Mouse (Mus musculus) frontal cortex, postnatal 36 days (tissue): ENCODE results near the gene Atg9b.
A peak's percentile ranks its signal among the peaks of the same experiment; 100 is the strongest.

Experiments used
- DNase-seq, 2 experiments: peaks; one replicate each; pipeline ENCODE4 v3.0.0; 2022; ENCODE audit warnings: low spot score in 2 of 2

Atg9b gene

GRCm38 (mm10) chr5:24391864-24392263, at the start of gene Atg9b:
TSS of gene Atg9b (minus strand) at chr5:24392143.
- DNase-seq: no peak

GRCm38 (mm10) chr5:24441187-24441586, 49.2 kb upstream of the Atg9b start:
- DNase-seq: no peak

GRCm38 (mm10) chr5:24433993-24434392, 42.0 kb upstream of the Atg9b start:
- DNase-seq: no peak

DNA sequence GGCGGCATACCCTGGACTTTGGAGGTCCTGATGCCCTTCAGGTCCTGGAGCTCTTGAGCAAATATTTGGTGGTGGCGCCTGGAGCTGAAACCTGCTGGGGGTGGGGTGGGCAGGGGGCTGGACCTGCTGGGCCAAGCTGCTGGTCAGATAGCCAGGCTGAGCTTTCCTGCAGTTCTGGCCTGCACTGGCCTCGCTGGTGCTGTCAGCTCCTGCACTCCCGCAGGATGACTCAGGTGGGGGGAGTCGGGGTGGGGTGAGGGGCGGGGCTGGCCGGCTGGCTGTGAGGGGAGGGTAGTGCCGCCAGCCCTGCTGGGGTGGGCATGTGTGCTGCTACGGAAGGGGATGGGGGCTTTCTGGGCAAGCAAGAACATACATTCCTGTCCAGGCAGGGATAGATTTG, 36.7 kb upstream of the Atg9b start:
- no peak for DNase-seq

GRCm38 (mm10) chr5:24427981-24428402, 36.0 kb upstream of the Atg9b start:
- no peak for DNase-seq

- no peak for DNase-seq
Measured at GRCm38 (mm10) chr5:24427285-24427633, 35.3 kb upstream of the Atg9b start.

- DNase-seq: no peak
Measured at GRCm38 (mm10) chr5:24426556-24427284, 34.8 kb upstream of the Atg9b start.

DNA sequence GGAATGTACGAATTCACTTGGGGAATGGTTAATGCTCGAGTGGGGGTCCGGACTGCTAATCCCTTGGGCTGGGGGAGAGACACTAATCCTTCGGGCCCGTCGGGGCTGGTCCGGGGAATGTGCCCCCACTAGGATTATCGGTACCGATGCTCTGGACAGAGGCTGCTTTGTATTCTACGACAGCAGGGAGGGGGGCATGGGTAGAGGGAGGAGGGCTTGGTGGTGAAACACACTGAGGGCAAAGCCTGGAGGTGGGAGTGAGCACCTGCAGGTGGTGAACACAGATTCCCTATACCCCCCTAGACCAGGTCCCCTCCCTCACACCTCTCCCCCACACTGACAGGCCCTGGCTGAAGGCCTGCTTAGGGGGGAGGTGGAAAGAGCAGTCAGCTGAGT, 34.1 kb upstream of the Atg9b start:
- no peak for DNase-seq

DNA sequence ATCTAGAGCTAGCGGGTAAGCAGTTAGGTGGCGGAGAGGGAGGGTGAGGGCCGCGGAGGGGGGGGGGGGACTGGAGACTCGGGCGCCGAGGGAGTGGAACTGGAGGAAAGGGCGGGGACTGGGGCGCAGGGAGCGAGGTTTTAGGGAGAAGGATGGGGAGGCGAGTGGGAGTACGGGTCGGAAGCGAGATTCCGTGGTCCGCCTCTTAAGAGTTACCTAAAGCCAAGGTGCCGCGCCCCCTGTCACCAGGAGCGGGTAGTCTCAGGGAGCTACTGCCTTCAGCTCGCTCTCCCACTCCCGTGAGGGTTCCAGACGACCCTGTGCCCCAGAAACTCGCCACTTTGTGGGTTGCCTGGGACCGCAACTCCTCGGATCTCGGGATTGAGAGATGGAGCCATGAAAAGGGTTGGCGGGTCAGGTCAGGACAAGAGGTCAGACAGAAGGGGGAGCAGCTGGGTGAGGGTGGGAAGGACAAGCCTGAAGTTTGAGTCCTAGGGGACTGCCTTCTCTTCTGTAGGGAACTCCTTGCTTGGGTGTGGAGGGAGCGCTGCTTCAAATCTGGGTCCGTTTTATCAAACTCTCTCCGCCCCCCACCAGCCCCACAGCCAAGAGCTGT, 33.6 kb upstream of the Atg9b start:
- DNase-seq: no peak

DNA sequence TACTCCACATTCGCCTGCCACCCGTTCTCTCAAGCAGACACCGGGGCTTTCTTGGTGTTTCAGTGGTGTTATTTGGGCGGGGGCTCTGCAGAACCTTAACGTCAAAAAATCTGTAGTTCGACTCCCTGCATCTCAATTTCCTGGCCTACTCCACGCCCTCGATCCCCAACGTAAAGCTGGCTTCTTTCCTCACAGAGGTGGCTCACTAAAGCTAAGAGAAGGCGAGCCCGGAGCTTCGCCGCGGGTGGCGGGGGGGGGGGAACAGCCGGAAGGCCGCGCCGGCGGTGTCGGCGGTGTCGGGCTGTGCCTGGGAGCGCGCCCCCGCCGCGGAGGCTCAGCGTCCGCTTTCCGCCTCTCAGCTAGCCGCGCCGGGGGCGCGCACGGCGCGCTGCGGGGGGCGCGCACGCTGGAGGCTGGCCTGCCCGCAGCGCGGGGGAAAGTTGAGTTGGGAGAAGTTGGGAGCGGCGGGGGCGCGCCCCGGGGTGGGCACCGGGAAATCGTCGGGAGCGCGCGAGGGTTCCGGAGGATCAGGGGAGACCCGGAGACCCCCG, 33.0 kb upstream of the Atg9b start:
- peak in 1 of 2 experiments; percentile 59 for DNase-seq

DNA sequence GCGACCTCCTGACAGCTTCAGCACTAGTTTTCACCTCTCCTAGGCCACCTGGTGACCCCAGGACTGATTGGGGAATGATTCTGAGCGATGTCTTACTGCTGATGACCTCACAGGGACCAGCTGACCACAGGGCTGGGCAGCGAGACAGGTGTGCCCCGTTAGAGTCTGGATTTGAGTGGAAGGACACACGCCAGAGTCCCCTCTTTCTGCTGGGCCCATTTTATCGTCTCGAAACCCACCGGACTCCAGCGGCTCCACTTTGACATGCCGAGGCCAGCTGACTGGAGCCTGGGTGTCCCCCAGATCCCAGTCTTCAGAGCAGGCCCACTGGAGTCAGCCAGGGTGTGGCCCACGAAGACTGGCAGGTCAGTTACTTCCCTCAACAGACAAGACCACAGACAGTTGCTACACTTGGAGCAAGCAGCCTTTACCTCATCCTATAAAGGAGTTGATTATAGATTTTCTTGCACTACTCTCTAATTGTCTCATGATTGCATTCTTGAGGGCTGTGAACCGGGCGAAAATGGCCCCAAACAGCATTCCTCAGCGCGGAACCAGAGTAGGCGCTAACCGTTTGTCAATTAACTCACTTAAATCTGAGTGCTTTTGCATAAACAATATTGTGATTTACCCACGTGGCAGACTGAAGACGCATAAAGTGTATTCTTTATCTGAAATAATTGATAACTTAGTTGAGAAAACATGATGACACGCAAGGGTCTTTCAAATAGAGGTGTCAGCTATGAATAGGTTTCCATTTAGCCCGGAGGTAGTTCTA, 32.2 kb upstream of the Atg9b start:
- no peak for DNase-seq

GRCm38 (mm10) chr5:24423129-24424003, 31.4 kb upstream of the Atg9b start, which contains the start of the genes Cdk5 and Slc4a2:
TSS of gene Cdk5 (minus strand) at chr5:24423530.
TSS of gene Slc4a2 (plus strand) at chr5:24423837.
- DNase-seq: peak; percentile 99 to 100

GRCm38 (mm10) chr5:24420381-24420780, 28.4 kb upstream of the Atg9b start:
- DNase-seq: no peak

DNA sequence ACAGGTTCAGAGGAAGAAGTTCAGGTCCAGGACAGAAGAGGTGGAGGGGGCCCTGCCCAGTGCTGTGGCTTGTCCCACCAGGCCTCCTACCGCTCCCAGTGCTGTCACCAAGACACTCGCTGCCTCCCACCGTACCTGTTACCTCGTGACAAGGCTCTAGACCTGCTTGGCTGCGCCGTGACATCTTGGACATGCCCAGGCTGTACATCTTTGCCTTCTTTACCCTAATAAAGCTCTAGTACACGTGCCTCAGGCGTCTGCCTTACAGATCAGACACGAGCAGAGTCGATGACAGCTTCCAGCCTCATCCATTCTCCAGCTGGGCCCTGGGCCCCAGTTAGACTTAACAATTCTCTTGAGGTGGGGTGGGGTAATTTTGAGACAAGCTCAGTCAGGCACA, 25.6 kb upstream of the Atg9b start:
- DNase-seq: no peak

DNA sequence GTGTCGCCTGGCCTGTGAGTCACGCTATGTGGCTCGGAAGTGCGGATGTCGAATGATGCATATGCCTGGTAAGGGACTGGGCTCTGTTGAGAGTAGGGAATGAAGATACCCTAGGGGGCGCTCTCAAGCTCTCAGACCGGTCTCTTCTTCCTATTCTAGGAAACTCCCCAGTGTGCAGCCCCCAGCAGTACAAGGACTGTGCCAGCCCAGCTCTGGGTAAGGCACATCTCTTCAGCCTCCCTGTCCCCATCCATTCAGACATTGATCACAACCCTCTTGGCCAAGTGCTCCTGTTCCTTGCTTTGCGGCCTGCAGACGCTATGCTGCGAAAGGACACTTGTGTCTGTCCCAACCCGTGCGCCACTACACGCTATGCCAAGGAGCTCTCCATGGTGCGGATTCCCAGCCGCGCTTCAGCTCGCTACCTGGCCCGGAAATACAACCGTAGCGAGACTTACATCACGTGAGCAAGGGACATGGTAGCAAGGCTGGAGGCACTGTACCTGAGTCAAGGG, 24.3 kb upstream of the Atg9b start:
- peak in 1 of 2 experiments; percentile 78 for DNase-seq

DNA sequence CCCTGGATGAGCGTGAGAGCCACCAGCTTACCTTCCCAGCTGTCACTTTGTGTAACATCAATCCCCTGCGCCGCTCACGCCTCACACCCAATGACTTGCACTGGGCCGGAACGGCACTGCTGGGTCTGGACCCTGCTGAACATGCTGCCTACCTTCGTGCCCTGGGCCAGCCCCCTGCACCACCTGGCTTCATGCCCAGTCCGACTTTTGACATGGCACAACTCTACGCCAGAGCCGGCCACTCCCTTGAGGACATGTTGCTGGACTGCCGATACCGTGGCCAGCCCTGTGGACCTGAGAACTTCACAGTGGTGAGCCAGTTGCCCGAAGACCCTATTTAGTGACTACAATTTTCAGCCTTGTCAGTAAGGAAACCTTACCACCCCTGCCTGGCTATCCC, 22.0 kb upstream of the Atg9b start:
- DNase-seq: no peak

DNA sequence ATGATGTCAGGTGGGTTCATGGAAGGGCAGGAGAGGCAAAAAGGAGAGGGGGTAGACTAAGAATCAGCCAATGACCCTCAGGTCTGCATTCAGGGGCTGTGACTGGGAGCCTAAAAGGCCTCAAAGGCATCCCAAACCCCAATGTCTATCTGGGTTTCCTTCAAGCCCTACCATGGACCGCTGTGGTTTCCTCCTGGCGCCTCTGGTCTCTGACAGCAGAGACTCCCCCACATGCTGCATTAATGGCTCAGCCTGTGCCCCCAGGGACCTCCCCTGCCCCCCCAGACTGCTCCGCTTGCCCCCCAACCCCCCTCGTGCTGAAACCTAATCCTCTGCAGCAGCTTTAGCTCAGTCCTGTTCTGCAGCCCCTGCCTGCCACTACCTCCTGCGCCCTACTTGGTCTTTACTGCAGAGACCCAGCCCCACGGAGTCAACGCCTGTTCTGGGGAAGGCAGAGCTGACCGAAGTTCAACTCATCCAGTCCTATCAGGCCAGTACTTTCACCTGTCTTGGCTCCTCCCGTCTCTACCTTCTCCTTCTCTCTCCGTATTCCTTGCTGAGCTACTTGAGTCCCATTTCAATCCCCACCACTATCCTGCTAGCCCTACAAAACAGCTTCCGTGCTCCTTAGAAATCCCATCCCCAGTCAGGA, 21.2 kb upstream of the Atg9b start, which contains the start of gene Asic3:
Gene Asic3 (plus strand): TSS at position 351 of the 652 bp plus-strand sequence.
- no peak for DNase-seq

DNA sequence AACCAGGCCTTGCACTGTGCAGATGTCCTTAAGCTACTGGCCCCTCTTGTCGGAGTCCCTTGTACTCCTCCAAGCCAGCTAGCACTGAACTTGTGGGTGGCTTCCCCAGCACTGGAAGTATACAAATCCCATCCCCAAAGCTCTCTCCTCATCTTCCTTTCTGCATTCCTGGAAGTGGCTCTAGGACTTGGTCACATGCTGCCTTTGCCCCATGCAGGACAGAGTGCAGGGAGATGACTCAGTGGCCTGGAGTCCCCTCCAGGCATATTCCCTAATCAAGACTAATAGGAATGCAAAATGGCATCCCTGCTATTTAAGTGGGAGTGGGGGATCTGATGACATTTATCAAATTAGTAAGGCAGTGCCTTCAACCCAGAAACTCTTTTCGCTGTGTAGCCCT, 20.1 kb upstream of the Atg9b start:
- DNase-seq: no peak

DNA sequence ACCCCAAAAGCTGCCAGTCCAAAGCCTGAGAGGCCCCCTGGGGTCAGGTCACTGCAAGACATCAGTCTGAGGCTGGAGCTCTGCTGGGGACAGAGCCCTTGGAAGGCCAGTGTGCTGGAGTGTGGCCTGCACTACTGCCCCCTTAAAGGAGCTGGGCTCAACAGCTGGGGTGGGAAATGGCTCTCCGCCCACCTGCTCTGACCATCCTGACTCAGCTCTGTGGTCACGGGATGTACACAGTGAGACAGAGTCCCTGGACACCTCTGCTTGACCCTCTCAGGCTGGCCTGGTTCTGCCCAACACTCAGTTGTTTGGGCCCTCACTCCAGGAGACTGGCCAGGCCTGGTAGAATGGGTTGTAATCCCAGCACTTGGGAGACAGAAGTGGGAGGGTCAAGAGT, 17.5 kb upstream of the Atg9b start:
- no peak for DNase-seq

GRCm38 (mm10) chr5:24408651-24409050, 16.7 kb upstream of the Atg9b start:
- no peak for DNase-seq
